Mouse (Mus musculus) ES-Bruce4 (cell line): ENCODE measurements around the gene AI854703. TPM values are rescaled to one million over a fixed set of nuclear protein-coding genes. Genes with fewer than 3 reads are reported as not detected.
A peak's percentile ranks its signal among the peaks of the same experiment; 100 is the strongest.

Experiments used
- H3K27ac ChIP-seq: 2 replicates; pipeline ENCODE4 v1.5.1; 2012; ENCODE audit warnings: low read length, inconsistent platforms; ENCODE audit not compliant: insufficient read depth
- H3K27me3 ChIP-seq: 2 replicates; pipeline ENCODE4 v1.6.1; 2012; ENCODE audit warnings: mild to moderate bottlenecking, low read length, inconsistent platforms; ENCODE audit not compliant: control insufficient read depth, poor library complexity, insufficient read depth, severe bottlenecking
- H3K36me3 ChIP-seq: 2 replicates; pipeline ENCODE4 v1.6.1; 2012; ENCODE audit warnings: inconsistent platforms, mild to moderate bottlenecking, low read length, moderate library complexity; ENCODE audit not compliant: control insufficient read depth, poor library complexity, insufficient read depth, severe bottlenecking
- H3K4me1 ChIP-seq: one replicate; pipeline ENCODE4 v1.8.1; 2011; ENCODE audit warnings: low read length; ENCODE audit not compliant: control insufficient read depth, insufficient read depth
- H3K4me3 ChIP-seq: 2 replicates; pipeline ENCODE4 v1.5.1; 2011; ENCODE audit warnings: low read depth, mild to moderate bottlenecking, low read length
- H3K9ac ChIP-seq: 2 replicates; pipeline ENCODE4 v1.6.1; 2012; ENCODE audit warnings: low read depth, mild to moderate bottlenecking, inconsistent platforms; ENCODE audit not compliant: poor library complexity, severe bottlenecking
- H3K9me3 ChIP-seq: replicated peaks from 2 replicates; pipeline ENCODE4 v1.6.1; 2012; ENCODE audit warnings: mild to moderate bottlenecking, low read length, inconsistent platforms; ENCODE audit not compliant: control insufficient read depth, poor library complexity, insufficient read depth, severe bottlenecking
- CTCF ChIP-seq: IDR thresholded peaks from one replicate; pipeline ENCODE4 v1.8.1; 2011; ENCODE audit warnings: low read depth, low read length
- EP300 ChIP-seq: IDR thresholded peaks from 2 replicates; pipeline ENCODE4 v1.6.1; 2011; ENCODE audit warnings: low read depth, low read length; ENCODE audit not compliant: insufficient read depth
- POLR2A ChIP-seq: IDR thresholded peaks from one replicate; pipeline ENCODE4 v1.8.1; 2011; ENCODE audit warnings: low read length; ENCODE audit not compliant: insufficient read depth
- polyA plus RNA-seq: library from polyadenylated mRNA; stranded (reverse); fragments of >200 nt; gene quantifications from 2 replicates; pipeline ENCODE4 v1.2.4, GENCODE M21; 2011; ENCODE audit warnings: low read depth; ENCODE audit not compliant: missing spikeins, insufficient read depth, insufficient read length

AI854703 gene
- polyA plus RNA-seq, 1 experiment, result 0.36 TPM

DNA sequence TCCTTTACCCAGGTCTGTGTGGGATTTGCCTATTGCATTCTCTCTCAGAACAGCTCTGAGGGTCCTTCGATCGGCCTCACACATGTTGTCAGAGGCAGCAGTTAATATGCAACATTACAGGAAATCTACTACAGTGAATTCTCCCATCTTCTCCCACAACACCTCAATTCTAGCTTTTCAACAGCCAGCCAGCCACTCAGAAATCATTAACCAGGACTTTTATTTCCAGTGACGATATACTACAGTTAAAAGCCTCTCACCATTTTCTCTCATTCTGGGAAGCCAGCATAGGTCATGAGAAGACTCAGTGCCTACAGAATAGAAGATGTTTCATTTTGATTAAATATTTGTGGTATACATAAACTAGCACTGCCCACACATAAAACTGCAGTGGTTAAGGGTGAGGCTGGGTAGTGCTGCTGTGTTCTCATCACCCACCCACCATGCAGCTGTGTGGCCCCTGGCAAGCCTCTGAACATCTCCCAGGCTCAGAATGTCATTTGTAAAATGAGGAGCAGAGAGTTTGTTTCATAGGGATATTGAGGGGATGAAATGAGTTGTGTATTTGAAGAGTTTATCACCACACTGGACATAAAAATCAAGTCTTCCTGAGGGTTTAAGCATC lies 35.2 kb upstream of the AI854703 start:
- no peak overlapping the region for H3K4me3 ChIP-seq
- no peaks in the 10 kb centered on the region for H3K27me3 ChIP-seq
- no peaks in the 10 kb centered on the region for H3K4me1 ChIP-seq
- no peak overlapping the region for H3K9ac ChIP-seq
- H3K9me3 ChIP-seq, result no peaks in the 10 kb centered on the region
- TF ChIP-seq CTCF, result no peak
- no peak for TF ChIP-seq POLR2A
- TF ChIP-seq EP300, result no peak
- no peak overlapping the region for H3K27ac ChIP-seq
- H3K36me3 ChIP-seq, result no peaks in the 10 kb centered on the region

DNA sequence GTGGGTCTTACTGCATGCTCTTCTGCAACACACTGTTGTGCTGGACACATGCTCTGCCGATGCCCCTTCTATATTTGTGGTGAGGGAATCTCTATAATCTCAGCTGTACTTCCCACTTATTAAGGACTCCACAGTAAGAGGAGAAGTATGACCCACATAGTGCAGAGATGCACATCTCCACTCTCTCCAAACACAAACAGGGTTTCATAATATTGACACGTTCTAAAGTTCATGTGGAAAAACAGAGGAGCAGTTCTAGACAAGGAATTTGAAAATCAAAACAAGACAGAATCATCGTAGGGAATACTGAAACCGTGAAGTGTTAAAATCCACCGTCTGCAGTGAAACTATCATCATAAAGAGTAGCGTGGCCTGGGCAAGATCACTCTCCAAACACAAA lies 34.7 kb upstream of the AI854703 start:
- H3K27me3 ChIP-seq, result no peaks in the 10 kb centered on the region
- TF ChIP-seq POLR2A, result no peak
- no peak for TF ChIP-seq CTCF
- TF ChIP-seq EP300, result no peak
- no peaks in the 10 kb centered on the region for H3K36me3 ChIP-seq
- H3K27ac ChIP-seq, result no peak overlapping the region
- H3K9ac ChIP-seq, result no peak overlapping the region
- H3K4me1 ChIP-seq, result no peaks in the 10 kb centered on the region
- H3K9me3 ChIP-seq, result no peaks in the 10 kb centered on the region
- no peak overlapping the region for H3K4me3 ChIP-seq

DNA sequence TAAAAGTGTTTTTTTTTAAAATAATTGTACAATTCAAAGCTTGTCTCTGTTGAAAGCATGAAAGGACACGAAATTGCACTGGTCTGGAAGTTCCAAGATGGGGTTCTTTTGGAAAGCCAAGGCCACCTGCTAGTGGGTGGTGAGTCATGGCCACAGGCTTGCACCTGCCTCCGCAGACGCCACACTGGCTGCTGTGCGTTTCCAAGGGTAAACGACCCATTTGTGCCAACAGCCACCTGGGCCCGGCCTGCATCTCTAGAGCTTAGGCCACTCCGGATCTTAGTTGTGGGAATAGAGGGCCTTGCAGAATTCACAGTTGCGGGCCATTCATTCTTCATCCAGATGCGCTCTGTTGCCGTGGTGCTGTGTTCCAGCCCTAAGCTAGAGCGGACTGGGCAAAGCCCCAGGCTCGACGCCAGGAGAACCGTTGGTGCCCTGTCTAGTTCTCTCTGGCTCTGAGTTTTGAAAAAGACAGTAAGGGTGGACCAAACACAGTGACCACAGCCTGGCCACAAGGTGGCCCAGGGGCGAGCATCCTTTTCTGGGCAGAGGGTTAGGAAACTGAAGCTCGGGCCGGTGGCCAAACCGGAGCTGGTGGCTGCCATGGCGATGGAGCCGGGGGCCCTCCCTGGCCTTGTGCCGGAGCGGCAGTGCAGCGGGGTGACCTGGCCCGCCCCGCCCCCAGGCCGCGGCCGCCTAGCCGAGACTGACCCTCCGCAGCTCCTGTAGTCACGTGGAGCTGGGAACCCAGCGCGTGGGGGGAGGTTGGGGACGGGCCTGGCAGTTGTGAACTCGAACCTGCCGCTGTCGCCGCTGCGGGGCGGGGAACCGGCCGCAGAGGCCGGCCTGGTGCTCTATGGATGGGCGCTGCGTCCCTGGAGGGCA lies 33.2 kb upstream of the AI854703 start, which contains the start of the genes Repin1 and Gm44965:
Repin1 (plus strand) TSS at position 726 of the 885 bp plus-strand sequence.
Gm44965 (plus strand) TSS at position 784 of the 885 bp plus-strand sequence.
- Histone ChIP-seq H3K9me3 (no peaks in the 10 kb centered on the region), H3K4me1 (no peaks in the 10 kb centered on the region), H3K36me3 (no peaks in the 10 kb centered on the region), H3K4me3 (peak within 1 kb of the TSS; percentile 89), H3K9ac (peak within 1 kb of the TSS; percentile 80), H3K27ac (no peak within 1 kb of the TSS), H3K27me3 (no peaks in the 10 kb centered on the region)
- TF ChIP-seq CTCF (no peak), POLR2A (no peak), EP300 (no peak)

DNA sequence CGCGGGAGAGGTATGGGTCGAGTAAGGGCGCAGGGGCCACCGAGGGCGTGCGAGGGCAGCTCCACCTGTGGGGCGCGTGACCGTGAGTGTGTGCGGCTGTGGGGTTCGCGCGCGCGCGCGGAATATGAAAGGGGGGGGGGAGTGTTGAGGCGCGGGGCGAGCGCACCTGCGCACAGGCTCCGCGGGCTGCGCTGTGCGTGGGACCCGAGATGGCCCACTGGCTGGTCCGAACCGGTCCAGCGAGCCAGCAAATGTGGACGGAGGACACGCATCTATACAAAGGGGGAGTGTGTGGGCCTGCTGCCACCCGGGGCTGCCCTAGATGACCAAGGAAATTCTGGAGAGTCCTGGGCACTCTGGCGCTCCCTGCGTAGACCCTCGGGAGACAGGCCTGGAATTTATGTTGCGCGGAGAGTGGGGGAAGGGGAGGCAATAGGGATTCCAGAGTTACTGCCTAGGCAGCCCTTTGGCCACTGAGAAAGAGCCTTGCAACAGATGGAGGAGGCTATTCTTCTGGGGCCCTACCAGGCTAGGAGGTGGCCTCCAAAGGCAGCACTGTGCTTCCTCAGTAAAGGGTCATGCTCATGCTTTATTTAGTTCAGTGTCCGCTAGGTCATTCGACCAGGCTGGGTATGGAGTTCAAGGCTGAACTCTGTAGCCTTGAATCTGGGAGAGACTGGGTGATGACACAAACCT lies 32.4 kb upstream of the AI854703 start:
- H3K4me1 ChIP-seq, result no peaks in the 10 kb centered on the region
- TF ChIP-seq EP300 (no peak), CTCF (no peak), POLR2A (no peak)
- peak overlapping the region; percentile 80 for H3K9ac ChIP-seq
- H3K4me3 ChIP-seq, result peak overlapping the region; percentile 89
- H3K9me3 ChIP-seq, result no peaks in the 10 kb centered on the region
- no peaks in the 10 kb centered on the region for H3K36me3 ChIP-seq
- no peaks in the 10 kb centered on the region for H3K27me3 ChIP-seq
- H3K27ac ChIP-seq, result no peak overlapping the region

DNA sequence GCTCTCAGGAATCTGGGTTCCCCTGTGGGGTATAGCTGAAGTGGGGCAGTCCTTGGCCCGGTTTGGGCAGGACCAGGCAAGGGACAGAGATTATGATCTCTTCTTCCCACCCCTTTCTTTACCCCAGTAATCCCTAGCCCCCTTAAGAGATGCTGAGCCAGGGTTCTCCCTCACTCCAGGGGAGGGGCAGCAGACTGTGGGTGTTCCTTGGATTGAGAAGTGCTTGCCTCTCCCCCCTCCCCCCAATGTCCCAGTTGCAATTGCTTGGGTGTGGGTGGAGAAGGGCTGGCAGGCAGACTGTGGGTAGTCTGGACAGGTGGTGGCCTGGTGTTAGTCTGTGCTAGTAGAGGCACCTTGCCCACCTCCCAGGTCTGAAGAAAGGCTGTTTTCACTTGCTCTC lies 31.3 kb upstream of the AI854703 start:
- no peaks in the 10 kb centered on the region for H3K36me3 ChIP-seq
- no peaks in the 10 kb centered on the region for H3K4me1 ChIP-seq
- H3K9me3 ChIP-seq, result no peaks in the 10 kb centered on the region
- H3K9ac ChIP-seq, result peak overlapping the region; percentile 80; the same call in 1 of the 2 replicates
- H3K4me3 ChIP-seq, result no peak overlapping the region
- H3K27me3 ChIP-seq, result no peaks in the 10 kb centered on the region
- TF ChIP-seq POLR2A (no peak), EP300 (no peak), CTCF (no peak)
- H3K27ac ChIP-seq, result no peak overlapping the region
